Mouse (Mus musculus): Measurements from ENCODE around the gene 1810062G17Rik. TPM values are rescaled to one million over a fixed set of nuclear protein-coding genes. Genes with fewer than 3 reads are reported as not detected.

1810062G17Rik gene
- polyA plus RNA-seq, 1 experiment, result not detected

- no peak overlapping the region for H3K4me3 ChIP-seq (replicated peaks)
- TF ChIP-seq TAL1 (IDR thresholded peaks at IDR 0.05; ENCODE audit: low read length), result no peak
- no peak for TF ChIP-seq GATA1 (IDR thresholded peaks at IDR 0.05; ENCODE audit: low read length)
- H3K36me3 ChIP-seq (ENCODE audit: control insufficient read depth), result no peaks in the 10 kb centered on the region
- H3K9me3 ChIP-seq (ENCODE audit: control insufficient read depth, low read length), result no peaks in the 10 kb centered on the region
- no peaks in the 10 kb centered on the region for H3K27me3 ChIP-seq (ENCODE audit: control insufficient read depth)
- H3K4me1 ChIP-seq (ENCODE audit: control insufficient read depth), result no peaks in the 10 kb centered on the region
Measured at GRCm38 (mm10) chr3:36486176-36486575, 10.4 kb downstream of the 1810062G17Rik start.

GRCm38 (mm10) chr3:36486881-36487280 is 11.1 kb downstream of the 1810062G17Rik start:
- Histone ChIP-seq H3K27me3 (ENCODE audit: control insufficient read depth) (no peaks in the 10 kb centered on the region), H3K4me1 (ENCODE audit: control insufficient read depth) (no peaks in the 10 kb centered on the region), H3K4me3 (replicated peaks) (no peak overlapping the region), H3K36me3 (ENCODE audit: control insufficient read depth) (no peaks in the 10 kb centered on the region), H3K9me3 (ENCODE audit: control insufficient read depth, low read length) (no peaks in the 10 kb centered on the region)
- TF ChIP-seq TAL1 (IDR thresholded peaks at IDR 0.05; ENCODE audit: low read length) (no peak), GATA1 (IDR thresholded peaks at IDR 0.05; ENCODE audit: low read length) (no peak)

GRCm38 (mm10) chr3:36488367-36488766 is 12.6 kb downstream of the 1810062G17Rik start:
- no peaks in the 10 kb centered on the region for H3K4me1 ChIP-seq (ENCODE audit: control insufficient read depth)
- no peaks in the 10 kb centered on the region for H3K27me3 ChIP-seq (ENCODE audit: control insufficient read depth)
- H3K9me3 ChIP-seq (ENCODE audit: control insufficient read depth, low read length), result no peaks in the 10 kb centered on the region
- H3K36me3 ChIP-seq (ENCODE audit: control insufficient read depth), result no peaks in the 10 kb centered on the region
- no peak for TF ChIP-seq GATA1 (IDR thresholded peaks at IDR 0.05; ENCODE audit: low read length)
- no peak for TF ChIP-seq TAL1 (IDR thresholded peaks at IDR 0.05; ENCODE audit: low read length)
- H3K4me3 ChIP-seq (replicated peaks), result no peak overlapping the region

- TF ChIP-seq TAL1 (IDR thresholded peaks at IDR 0.05; ENCODE audit: low read length) (no peak), GATA1 (IDR thresholded peaks at IDR 0.05; ENCODE audit: low read length) (no peak)
Measured at GRCm38 (mm10) chr3:36488899-36489589, 13.3 kb downstream of the 1810062G17Rik start.

GRCm38 (mm10) chr3:36489590-36489910 is 13.8 kb downstream of the 1810062G17Rik start:
- no peak for TF ChIP-seq TAL1 (IDR thresholded peaks at IDR 0.05; ENCODE audit: low read length)
- no peak for TF ChIP-seq GATA1 (IDR thresholded peaks at IDR 0.05; ENCODE audit: low read length)

More at GRCm38 (mm10) chr3:36488899-36489589, 13.3 kb downstream of the 1810062G17Rik start:
- H3K4me3 ChIP-seq (replicated peaks), result no peak overlapping the region
- H3K36me3 ChIP-seq (ENCODE audit: control insufficient read depth), result no peaks in the 10 kb centered on the region
- no peaks in the 10 kb centered on the region for H3K27me3 ChIP-seq (ENCODE audit: control insufficient read depth)
- H3K4me1 ChIP-seq (ENCODE audit: control insufficient read depth), result no peaks in the 10 kb centered on the region
- H3K9me3 ChIP-seq (ENCODE audit: control insufficient read depth, low read length), result no peaks in the 10 kb centered on the region

GRCm38 (mm10) chr3:36491535-36491934 is 15.8 kb downstream of the 1810062G17Rik start:
- Histone ChIP-seq H3K4me3 (replicated peaks) (no peak overlapping the region), H3K27me3 (ENCODE audit: control insufficient read depth) (no peaks in the 10 kb centered on the region), H3K4me1 (ENCODE audit: control insufficient read depth) (no peaks in the 10 kb centered on the region), H3K9me3 (ENCODE audit: control insufficient read depth, low read length) (no peaks in the 10 kb centered on the region), H3K36me3 (ENCODE audit: control insufficient read depth) (no peaks in the 10 kb centered on the region)
- no peak for TF ChIP-seq TAL1 (IDR thresholded peaks at IDR 0.05; ENCODE audit: low read length)
- no peak for TF ChIP-seq GATA1 (IDR thresholded peaks at IDR 0.05; ENCODE audit: low read length)

More at GRCm38 (mm10) chr3:36489590-36489910, 13.8 kb downstream of the 1810062G17Rik start:
- Histone ChIP-seq H3K36me3 (ENCODE audit: control insufficient read depth) (no peaks in the 10 kb centered on the region), H3K9me3 (ENCODE audit: control insufficient read depth, low read length) (no peaks in the 10 kb centered on the region), H3K27me3 (ENCODE audit: control insufficient read depth) (no peaks in the 10 kb centered on the region), H3K4me3 (replicated peaks) (no peak overlapping the region), H3K4me1 (ENCODE audit: control insufficient read depth) (no peaks in the 10 kb centered on the region)

- TF ChIP-seq TAL1 (IDR thresholded peaks at IDR 0.05; ENCODE audit: low read length) (no peak), GATA1 (IDR thresholded peaks at IDR 0.05; ENCODE audit: low read length) (no peak)
- H3K9me3 ChIP-seq (ENCODE audit: control insufficient read depth, low read length), result no peaks in the 10 kb centered on the region
- no peaks in the 10 kb centered on the region for H3K27me3 ChIP-seq (ENCODE audit: control insufficient read depth)
- no peak overlapping the region for H3K4me3 ChIP-seq (replicated peaks)
- no peaks in the 10 kb centered on the region for H3K36me3 ChIP-seq (ENCODE audit: control insufficient read depth)
- no peaks in the 10 kb centered on the region for H3K4me1 ChIP-seq (ENCODE audit: control insufficient read depth)
Measured at GRCm38 (mm10) chr3:36492716-36493391, 17.1 kb downstream of the 1810062G17Rik start.

GRCm38 (mm10) chr3:36493641-36494283 is 18.0 kb downstream of the 1810062G17Rik start:
- TF ChIP-seq TAL1 (IDR thresholded peaks at IDR 0.05; ENCODE audit: low read length) (no peak), GATA1 (IDR thresholded peaks at IDR 0.05; ENCODE audit: low read length) (no peak)
- H3K36me3 ChIP-seq (ENCODE audit: control insufficient read depth), result no peaks in the 10 kb centered on the region
- H3K4me3 ChIP-seq (replicated peaks), result no peak overlapping the region
- H3K9me3 ChIP-seq (ENCODE audit: control insufficient read depth, low read length), result no peaks in the 10 kb centered on the region
- H3K27me3 ChIP-seq (ENCODE audit: control insufficient read depth), result no peaks in the 10 kb centered on the region
- H3K4me1 ChIP-seq (ENCODE audit: control insufficient read depth), result no peaks in the 10 kb centered on the region

GRCm38 (mm10) chr3:36494613-36495012 is 18.9 kb downstream of the 1810062G17Rik start:
- no peaks in the 10 kb centered on the region for H3K9me3 ChIP-seq (ENCODE audit: control insufficient read depth, low read length)
- H3K4me3 ChIP-seq (replicated peaks), result no peak overlapping the region
- H3K27me3 ChIP-seq (ENCODE audit: control insufficient read depth), result no peaks in the 10 kb centered on the region
- no peaks in the 10 kb centered on the region for H3K4me1 ChIP-seq (ENCODE audit: control insufficient read depth)
- TF ChIP-seq GATA1 (IDR thresholded peaks at IDR 0.05; ENCODE audit: low read length) (no peak), TAL1 (IDR thresholded peaks at IDR 0.05; ENCODE audit: low read length) (no peak)
- no peaks in the 10 kb centered on the region for H3K36me3 ChIP-seq (ENCODE audit: control insufficient read depth)

Data from erythroblast, embryonic 14.5 days (primary cell).